In the genomic region with DNA sequence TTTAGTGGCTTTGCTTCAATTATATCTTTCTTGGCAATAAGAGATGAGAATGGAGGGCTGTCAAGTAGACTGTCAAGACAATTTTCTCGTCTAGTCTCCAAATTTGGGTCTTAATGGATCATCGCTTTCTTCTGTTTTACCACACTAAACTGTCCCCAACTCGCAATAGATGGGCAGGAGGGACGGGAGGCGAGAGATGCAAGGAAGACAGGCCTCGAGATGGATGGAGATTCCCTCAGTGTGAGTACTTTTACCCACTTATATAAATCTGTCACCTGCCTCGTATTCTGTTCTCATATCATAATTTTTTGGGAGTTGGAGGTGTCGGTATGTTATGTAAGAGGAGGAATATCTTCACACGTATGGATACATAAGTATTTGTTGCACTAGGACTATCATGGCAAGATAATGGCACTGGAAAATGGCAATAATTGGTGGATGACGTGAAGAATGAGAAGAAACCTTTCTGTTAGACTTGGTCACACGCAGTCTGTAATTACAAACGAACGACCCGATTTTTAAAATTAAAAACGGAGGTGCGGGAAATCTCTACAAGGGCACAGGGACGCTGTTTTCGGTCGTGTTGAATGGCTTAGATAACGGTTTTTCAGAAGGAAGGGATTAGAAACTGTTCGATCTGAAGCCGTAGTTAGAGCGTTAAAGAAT, we compare ENCODE assay signal across 8 mouse cellular contexts. TPM values are rescaled to one million over a fixed set of nuclear protein-coding genes. Genes with fewer than 3 reads are reported as not detected.
DNase-seq lines count a peak whose midpoint lies in the region; ATAC-seq and TF ChIP-seq lines count a peak whose summit lies in the region.

No protein-coding gene starts in this region.

- TF ChIP-seq CTCF in liver, embryonic 14.5 days (IDR thresholded peaks at IDR 0.05; ENCODE audit: low read depth), result no peak

- H3K4me1 ChIP-seq in heart, embryonic 10.5 days, result 0 out of 2 replicates have a peak, but pooled peaks cover 3% of the 10 kb centered on the region
- H3K4me1 ChIP-seq in forebrain, embryonic 13.5 days, result peaks cover 7% of the 10 kb centered on the region
- H3K4me1 ChIP-seq in liver, embryonic 14.5 days (replicated peaks; ENCODE audit: control insufficient read depth in 2 of 2, insufficient read depth in 2 of 2, low read length in 1 of 2), result peaks cover 5 to 15% of the 10 kb centered on the region in 2 experiments

- peak overlapping the region; percentile 69 for H3K9ac ChIP-seq in forebrain, embryonic 13.5 days
- peak overlapping the region; percentile 59 for H3K9ac ChIP-seq in liver, embryonic 14.5 days (replicated peaks)

- WGBS in heart, embryonic 10.5 days, result 27% methylated on average over 23 of the region's 23 CpGs
- 15% methylated on average over 23 of the region's 23 CpGs for WGBS in forebrain, embryonic 13.5 days
- WGBS in liver, embryonic 14.5 days (ENCODE audit: insufficient replicate concordance), result 23% methylated on average over 23 of the region's 23 CpGs

- H3K9me3 ChIP-seq in heart, embryonic 10.5 days, result no peaks in the 10 kb centered on the region
- H3K9me3 ChIP-seq in forebrain, embryonic 13.5 days (replicated peaks), result no peaks in the 10 kb centered on the region
- no peaks in the 10 kb centered on the region for H3K9me3 ChIP-seq in liver, embryonic 14.5 days (ENCODE audit: control insufficient read depth, low read length)

- no peak for TF ChIP-seq EP300 in liver, embryonic 14.5 days (IDR thresholded peaks at IDR 0.05; ENCODE audit: low read depth)

- H3K4me2 ChIP-seq in forebrain, embryonic 13.5 days, result peak overlapping the region; percentile 43
- peak overlapping the region; percentile 68 for H3K4me2 ChIP-seq in liver, embryonic 14.5 days (ENCODE audit: low read depth)

- DNase-seq in heart, embryonic 10.5 days (ENCODE audit: low spot score), result no peak
- no peak for DNase-seq in heart, adult 9 months (ENCODE audit: low spot score in 2 of 2)
- DNase-seq in MN1 (ENCODE audit: low spot score), result peak; percentile 19
- DNase-seq in liver, embryonic 14.5 days (ENCODE audit: low read depth in 3 of 3, low spot score in 3 of 3), result no peak
- no peak for DNase-seq in urinary bladder, postnatal 36 days (ENCODE audit: low spot score in 2 of 2)
- DNase-seq in gastrocnemius, postnatal 10 days, result no peak
- no peak for DNase-seq in spleen, postnatal 36 days (ENCODE audit: low spot score in 2 of 2)

- no peak for ATAC-seq in forebrain, embryonic 13.5 days
- no peak for ATAC-seq in liver, embryonic 14.5 days (ENCODE audit: insufficient read depth)

- H3K4me3 ChIP-seq in heart, embryonic 10.5 days, result peak overlapping the region; percentile 57
- peak overlapping the region; percentile 70 for H3K4me3 ChIP-seq in forebrain, embryonic 13.5 days
- H3K4me3 ChIP-seq in liver, embryonic 14.5 days (ENCODE audit: insufficient read depth in 1 of 2, low read depth in 2 of 2, low read length in 2 of 2), result peak overlapping the region; percentile 60 to 62

- peaks cover 14% of the 10 kb centered on the region for H3K27me3 ChIP-seq in heart, embryonic 10.5 days (ENCODE audit: insufficient read depth, poor library complexity, severe bottlenecking)
- peaks cover 14% of the 10 kb centered on the region for H3K27me3 ChIP-seq in forebrain, embryonic 13.5 days
- H3K27me3 ChIP-seq in liver, embryonic 14.5 days (ENCODE audit: control insufficient read depth, insufficient read depth, low read length), result no peaks in the 10 kb centered on the region

- peak overlapping the region; percentile 70 for H3K27ac ChIP-seq in heart, embryonic 10.5 days
- H3K27ac ChIP-seq in forebrain, embryonic 13.5 days, result peak overlapping the region; percentile 57; the same call in 1 of the 2 replicates
- H3K27ac ChIP-seq in liver, embryonic 14.5 days, result no peak overlapping the region

- H3K36me3 ChIP-seq in heart, embryonic 10.5 days, result no peaks in the 10 kb centered on the region
- H3K36me3 ChIP-seq in forebrain, embryonic 13.5 days (ENCODE audit: poor library complexity, severe bottlenecking), result no peaks in the 10 kb centered on the region
- H3K36me3 ChIP-seq in liver, embryonic 14.5 days (replicated peaks; ENCODE audit: control insufficient read depth, insufficient read depth, low read depth), result no peaks in the 10 kb centered on the region

RNA-seq across cellular contexts. Expression of a gene that starts 5.8 kb away (rescaled TPM):
- polyA plus RNA-seq in heart, embryonic 10.5 days (2016; fragmentation: Nextera tagmentation; extraction: Ambion mirVana), result 3.2 and 5.4 TPM in 2 replicates
- 6.2 and 6.8 TPM in 2 replicates for polyA plus RNA-seq in forebrain, embryonic 13.5 days (2015; fragmentation: Nextera tagmentation; extraction: Ambion mirVana)
- polyA plus RNA-seq in liver, embryonic 14.5 days (2012; rRNA removed), result 4.4 and 7.1 TPM in 2 replicates
- 1.6 and 1.8 TPM in 2 replicates for polyA plus RNA-seq in liver, embryonic 14.5 days (2014; fragmentation: Nextera tagmentation; extraction: Ambion mirVana)
- 1 to 10 TPM; 7.5 to 9.4 TPM for total RNA-seq in gastrocnemius, postnatal 10 days (2021)

RNA-seq across cellular contexts. Expression of a gene that starts 51.5 kb away (rescaled TPM):
- polyA plus RNA-seq in heart, embryonic 10.5 days (2016; fragmentation: Nextera tagmentation; extraction: Ambion mirVana), result 0.10 and 0.26 TPM in 2 replicates
- polyA plus RNA-seq in forebrain, embryonic 13.5 days (2015; fragmentation: Nextera tagmentation; extraction: Ambion mirVana), result not detected in 2 replicates
- 0.31 and 0.45 TPM in 2 replicates for polyA plus RNA-seq in liver, embryonic 14.5 days (2012; rRNA removed)
- 0.77 and 0.86 TPM in 2 replicates for polyA plus RNA-seq in liver, embryonic 14.5 days (2014; fragmentation: Nextera tagmentation; extraction: Ambion mirVana)
- 10 to 100 TPM in 1 of 2 experiments, 1 to 10 TPM in 1; 7.0 to 11.4 TPM for total RNA-seq in gastrocnemius, postnatal 10 days (2021)

RNA-seq across cellular contexts. Expression of a gene that starts 59.3 kb away (rescaled TPM):
- 0.02 TPM in 1 of 2 replicates, not detected in the other for polyA plus RNA-seq in heart, embryonic 10.5 days (2016; fragmentation: Nextera tagmentation; extraction: Ambion mirVana)
- polyA plus RNA-seq in forebrain, embryonic 13.5 days (2015; fragmentation: Nextera tagmentation; extraction: Ambion mirVana), result 0.04 TPM in 1 of 2 replicates, not detected in the other
- polyA plus RNA-seq in liver, embryonic 14.5 days (2012; rRNA removed), result not detected in 2 replicates
- polyA plus RNA-seq in liver, embryonic 14.5 days (2014; fragmentation: Nextera tagmentation; extraction: Ambion mirVana), result not detected in 2 replicates
- under 1 TPM; 0.19 to 0.43 TPM for total RNA-seq in gastrocnemius, postnatal 10 days (2021)
